Mouse (Mus musculus): Measurements from ENCODE around the gene Zfp579. TPM values are rescaled to one million over a fixed set of nuclear protein-coding genes. Genes with fewer than 3 reads are reported as not detected.
A peak's percentile ranks its signal among the peaks of the same experiment; 100 is the strongest.
"Not testable (repeated sequence)": the region's sequence is repeated elsewhere in the genome, so short reads cannot be mapped to it uniquely, and the experiment has no call there.

The Zfp579 gene
- total RNA-seq (2014; fragmentation: Nextera tagmentation) (10.0 and 14.1 TPM in 2 replicates), total RNA-seq (2017) (2.3 and 11.2 TPM in 2 replicates)

GRCm38 (mm10) chr7:4996003-4996895, at the start of gene Zfp579:
TSS of gene Zfp579 (minus strand) at chr7:4996158.
- ATAC-seq (replicated peaks; ENCODE audit: poor library complexity, severe bottlenecking): peak; percentile 90

DNA sequence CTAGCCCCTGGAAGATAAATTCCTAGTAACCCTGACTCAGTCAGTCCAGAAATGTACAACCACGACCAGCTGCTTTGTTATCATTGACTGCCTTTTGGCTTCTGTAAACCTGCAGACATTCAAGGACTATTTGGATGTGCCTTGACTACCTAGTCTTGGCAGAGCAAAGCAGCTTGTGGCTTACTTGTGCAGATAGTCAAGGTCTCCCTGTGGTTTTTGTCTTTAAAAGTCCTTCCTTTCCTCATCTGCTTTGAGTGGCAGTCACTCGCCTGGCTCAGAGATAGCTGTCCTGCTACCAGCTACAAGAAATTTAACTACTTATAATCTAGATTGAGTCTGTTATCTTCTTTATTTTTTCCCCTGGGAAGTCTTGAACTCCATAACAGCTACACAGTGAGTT, 49.0 kb upstream of the Zfp579 start:
- ATAC-seq (replicated peaks; ENCODE audit: poor library complexity, severe bottlenecking): no peak

DNA sequence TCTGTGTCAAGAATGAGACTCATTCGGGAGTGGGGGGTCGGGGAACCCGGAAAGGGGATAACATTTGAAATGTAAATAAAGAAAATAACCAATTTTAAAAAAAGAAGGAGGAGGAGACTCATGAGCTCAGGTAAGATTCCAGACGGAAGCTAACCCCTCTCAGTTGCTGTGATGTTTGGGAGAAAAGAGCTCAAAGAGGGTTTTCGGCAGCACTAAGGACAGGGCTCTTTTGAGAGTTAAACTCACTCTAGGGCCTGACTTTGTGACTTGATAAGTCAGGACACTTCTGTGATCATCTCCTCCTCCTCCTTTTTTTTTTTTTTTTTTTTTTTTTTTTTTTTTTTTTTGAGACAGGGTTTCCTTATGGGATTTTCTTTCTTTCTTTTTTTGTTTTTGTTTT, 43.0 kb upstream of the Zfp579 start:
- no peak for ATAC-seq (replicated peaks; ENCODE audit: poor library complexity, severe bottlenecking)

GRCm38 (mm10) chr7:5038109-5038732, 42.3 kb upstream of the Zfp579 start, which contains the start of gene Zfp784:
TSS of gene Zfp784 (minus strand) at chr7:5038446.
- ATAC-seq (replicated peaks; ENCODE audit: poor library complexity, severe bottlenecking): peak; percentile 95

GRCm38 (mm10) chr7:5037467-5037866, 41.5 kb upstream of the Zfp579 start:
- ATAC-seq (replicated peaks; ENCODE audit: poor library complexity, severe bottlenecking): no peak

DNA sequence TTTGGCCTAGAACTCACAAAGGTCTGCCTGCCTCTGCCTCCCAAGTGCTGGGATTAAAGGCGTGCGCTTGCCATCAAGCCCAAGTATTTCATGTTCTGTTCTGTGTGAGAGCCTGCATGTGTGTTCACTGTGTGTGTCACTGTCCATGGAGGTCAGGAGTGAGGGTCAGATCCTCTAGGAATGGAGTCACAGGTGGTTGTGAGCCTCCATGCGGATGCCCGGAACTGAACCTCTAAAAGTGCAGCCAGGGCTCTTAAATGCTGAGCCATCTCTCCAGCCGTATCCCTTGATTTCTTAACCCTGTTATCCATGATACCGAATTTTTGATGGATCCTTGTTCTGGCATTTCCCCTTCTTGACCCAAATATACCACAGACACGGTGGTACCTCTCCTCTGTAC, 41.1 kb upstream of the Zfp579 start:
- ATAC-seq (replicated peaks; ENCODE audit: poor library complexity, severe bottlenecking): no peak

DNA sequence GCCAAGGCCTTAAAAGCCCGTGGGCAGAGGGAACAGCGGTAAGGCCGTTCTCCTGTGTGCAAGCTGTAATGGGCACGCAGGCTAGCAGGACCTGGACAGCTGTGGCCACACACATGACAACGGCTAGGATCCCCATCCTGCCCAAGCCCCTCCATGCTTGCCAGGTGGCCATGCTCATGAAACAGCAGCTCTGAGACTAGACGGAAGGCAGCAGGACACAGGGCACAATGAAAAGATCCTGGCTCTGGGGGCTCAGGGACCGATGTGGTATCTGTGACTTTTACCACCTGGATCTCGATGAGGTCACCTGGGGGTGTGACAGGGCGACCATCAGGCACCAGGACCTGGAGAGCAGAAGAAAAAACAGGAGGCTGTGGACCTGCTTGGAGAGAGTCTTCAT, 40.2 kb upstream of the Zfp579 start:
- ATAC-seq (replicated peaks; ENCODE audit: poor library complexity, severe bottlenecking): no peak

DNA sequence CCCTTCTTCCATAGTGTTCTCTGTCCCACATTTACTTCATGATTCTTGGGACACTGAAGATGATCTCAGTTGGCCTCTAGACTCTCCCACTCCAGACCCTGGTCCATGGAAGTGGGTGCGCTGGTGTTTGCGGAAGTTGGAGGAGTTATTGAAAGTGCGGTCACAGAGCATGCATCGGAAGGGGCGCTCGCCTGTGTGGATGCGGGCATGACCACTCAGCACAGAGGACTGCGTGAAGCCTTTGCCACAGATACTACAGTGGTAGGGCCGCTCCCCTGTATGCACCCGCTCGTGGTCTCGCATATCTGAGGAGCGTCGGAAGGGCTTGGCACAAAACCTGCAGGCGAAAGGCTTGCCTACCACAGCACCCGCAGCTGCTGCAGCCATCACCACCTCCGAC, 39.7 kb upstream of the Zfp579 start:
- no peak for ATAC-seq (replicated peaks; ENCODE audit: poor library complexity, severe bottlenecking)

GRCm38 (mm10) chr7:5033818-5034217, 37.9 kb upstream of the Zfp579 start, which contains the start of gene 4632433K11Rik:
TSS of gene 4632433K11Rik (plus strand) at chr7:5034118.
- ATAC-seq (replicated peaks; ENCODE audit: poor library complexity, severe bottlenecking): no peak

DNA sequence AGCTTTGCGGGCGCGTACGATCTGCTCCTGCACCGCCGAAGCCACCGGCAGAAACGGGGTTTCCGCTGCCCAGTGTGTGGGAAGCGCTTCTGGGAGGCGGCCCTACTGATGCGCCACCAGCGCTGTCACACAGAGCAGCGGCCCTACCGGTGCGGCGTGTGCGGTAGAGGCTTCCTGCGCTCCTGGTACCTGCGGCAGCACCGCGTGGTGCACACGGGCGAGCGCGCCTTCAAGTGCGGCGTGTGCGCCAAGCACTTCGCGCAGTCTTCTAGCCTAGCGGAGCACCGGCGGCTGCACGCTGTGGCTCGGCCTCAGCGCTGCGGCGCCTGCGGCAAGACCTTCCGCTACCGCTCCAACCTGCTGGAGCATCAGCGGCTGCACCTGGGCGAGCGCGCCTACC, 35.5 kb upstream of the Zfp579 start:
- no peak for ATAC-seq (replicated peaks; ENCODE audit: poor library complexity, severe bottlenecking)

GRCm38 (mm10) chr7:5030554-5031275, 34.8 kb upstream of the Zfp579 start:
- no peak for ATAC-seq (replicated peaks; ENCODE audit: poor library complexity, severe bottlenecking)

DNA sequence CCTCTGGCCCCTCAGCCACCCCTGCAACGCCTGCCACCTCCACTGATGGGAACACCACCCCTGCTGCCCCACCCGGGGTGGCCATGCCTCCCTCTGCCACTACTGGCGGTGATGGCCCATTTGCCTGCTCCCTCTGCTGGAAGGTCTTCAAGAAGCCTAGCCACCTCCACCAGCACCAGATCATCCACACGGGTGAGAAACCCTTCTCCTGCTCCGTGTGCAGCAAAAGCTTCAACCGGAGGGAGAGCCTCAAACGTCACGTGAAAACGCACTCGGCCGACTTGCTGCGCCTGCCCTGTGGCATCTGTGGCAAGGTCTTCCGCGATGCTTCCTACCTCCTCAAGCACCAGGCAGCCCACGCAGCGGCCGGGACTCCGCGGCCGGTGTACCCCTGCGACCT, 34.0 kb upstream of the Zfp579 start:
- ATAC-seq (replicated peaks; ENCODE audit: poor library complexity, severe bottlenecking): no peak

DNA sequence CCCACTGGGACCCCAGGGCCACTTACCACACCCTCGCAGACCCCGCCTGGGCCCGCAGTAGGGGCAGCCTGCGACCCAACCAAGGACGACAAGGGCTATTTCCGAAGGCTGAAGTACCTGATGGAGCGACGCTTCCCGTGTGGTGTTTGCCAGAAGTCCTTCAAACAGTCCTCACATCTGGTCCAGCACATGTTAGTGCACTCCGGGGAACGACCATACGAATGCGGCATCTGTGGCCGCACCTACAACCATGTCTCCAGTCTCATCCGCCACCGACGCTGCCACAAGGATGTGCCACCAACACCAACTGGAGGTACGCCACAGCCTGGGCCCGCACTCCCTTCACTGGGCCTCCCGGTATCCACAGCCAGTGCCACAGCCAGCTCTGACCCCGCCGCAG, 33.6 kb upstream of the Zfp579 start:
- ATAC-seq (replicated peaks; ENCODE audit: poor library complexity, severe bottlenecking): no peak

- no peak for ATAC-seq (replicated peaks; ENCODE audit: poor library complexity, severe bottlenecking)
These were observed 25.2 kb upstream of the Zfp579 start for GRCm38 (mm10) chr7:5021197-5021596.

DNA sequence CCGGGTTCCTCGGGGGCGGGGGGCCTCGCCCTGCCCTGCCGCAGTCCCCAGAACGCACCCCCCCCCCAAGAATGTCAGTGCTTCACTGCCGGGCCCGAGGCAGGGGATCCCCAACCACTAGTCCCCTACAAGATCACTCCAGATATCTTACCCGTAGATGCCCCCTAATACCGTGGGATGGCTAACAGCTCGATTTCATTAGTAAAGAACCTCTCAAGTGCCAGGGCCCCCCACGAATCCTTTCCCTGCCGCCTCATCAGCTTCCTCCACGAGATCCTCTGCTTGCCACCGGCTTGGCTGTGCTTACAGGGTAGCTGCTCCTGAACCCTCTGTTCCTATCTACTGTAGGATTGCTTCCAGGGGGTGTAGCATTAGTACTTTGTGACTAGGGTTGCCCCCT, 24.7 kb upstream of the Zfp579 start:
- no peak for ATAC-seq (replicated peaks; ENCODE audit: poor library complexity, severe bottlenecking)

DNA sequence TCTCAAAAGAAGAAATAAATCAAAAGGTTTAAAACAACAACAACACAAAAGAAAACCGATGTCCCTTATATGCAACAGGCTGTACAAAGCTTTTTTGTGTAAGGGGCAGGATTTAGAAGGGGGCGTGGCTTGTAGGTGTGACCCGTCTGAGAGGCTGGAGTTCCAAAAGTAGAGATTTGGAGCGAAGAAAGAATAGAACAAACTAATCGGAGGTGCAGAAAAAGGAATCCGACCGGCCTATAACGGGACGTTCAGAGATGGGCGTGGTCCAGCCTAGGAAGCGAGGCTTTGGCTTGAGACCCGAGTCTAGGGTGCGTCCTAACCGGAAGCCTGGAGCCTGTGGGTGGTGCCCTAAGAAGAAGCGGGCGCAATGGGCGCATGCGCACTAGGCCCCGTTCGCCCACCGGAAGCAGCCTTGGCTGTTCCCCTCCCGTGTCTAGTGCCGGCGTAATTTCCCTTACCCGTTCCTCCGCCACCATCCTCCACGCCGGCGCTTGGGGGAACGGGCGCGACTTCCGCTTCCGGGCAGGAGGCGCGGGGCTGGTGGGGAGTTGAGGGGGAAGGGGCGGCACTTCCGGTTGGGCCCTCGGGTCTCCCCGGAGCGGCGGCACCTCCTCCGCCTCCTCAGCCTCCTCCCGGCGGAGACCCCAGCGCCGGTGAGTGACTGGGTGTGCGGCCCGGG, 24.2 kb upstream of the Zfp579 start, which contains the start of the genes Zfp865 and Ccdc106:
Gene Zfp865, plus strand, starts transcription at position 377 of the 682 bp plus-strand sequence.
Gene Ccdc106, plus strand, starts transcription at position 554 of the 682 bp plus-strand sequence.
- peak; percentile 76 for ATAC-seq (replicated peaks; ENCODE audit: poor library complexity, severe bottlenecking)

GRCm38 (mm10) chr7:5019576-5019975, 23.6 kb upstream of the Zfp579 start:
- ATAC-seq (replicated peaks; ENCODE audit: poor library complexity, severe bottlenecking): not testable (repeated sequence)

- ATAC-seq (replicated peaks; ENCODE audit: poor library complexity, severe bottlenecking): no peak
These were observed 22.0 kb upstream of the Zfp579 start for GRCm38 (mm10) chr7:5017931-5018330.

DNA sequence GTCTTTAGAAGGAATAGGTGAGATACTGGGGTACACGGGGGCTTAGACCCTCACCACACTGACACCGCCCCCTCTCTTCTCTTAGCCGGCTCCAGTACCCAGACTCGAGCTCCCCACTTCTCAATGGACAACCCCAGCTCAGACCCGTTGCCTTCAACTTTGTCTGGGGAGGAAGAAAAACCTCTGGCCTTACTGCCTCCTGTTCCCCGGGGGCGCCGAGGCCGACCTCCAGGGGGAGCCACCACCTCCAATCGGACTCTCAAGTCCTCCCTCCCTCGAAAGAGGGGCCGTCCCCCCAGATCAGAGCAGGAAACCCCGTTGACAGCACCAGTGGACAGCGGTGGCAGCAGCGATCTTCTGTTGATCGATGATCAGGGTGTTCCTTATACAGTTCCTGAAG, 21.4 kb upstream of the Zfp579 start:
- ATAC-seq (replicated peaks; ENCODE audit: poor library complexity, severe bottlenecking): no peak

DNA sequence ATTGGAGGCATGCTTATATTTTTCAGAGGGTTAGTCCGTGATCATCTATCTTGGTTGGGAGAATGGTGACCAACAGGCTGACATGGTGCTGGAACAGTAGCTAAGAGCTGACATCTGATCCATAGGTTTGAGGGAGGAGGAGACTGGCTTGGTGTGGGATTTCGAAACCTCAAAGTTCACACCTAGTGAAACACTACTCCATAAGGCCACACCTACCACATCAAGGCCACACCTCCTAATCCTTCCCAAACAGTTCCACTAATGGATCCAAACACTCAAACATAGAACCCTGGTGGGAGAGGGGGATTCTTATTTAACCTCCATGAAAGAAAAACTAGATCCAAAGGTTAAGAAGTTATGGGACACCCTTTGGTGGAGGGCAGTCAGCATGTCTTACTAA, 21.0 kb upstream of the Zfp579 start:
- ATAC-seq (replicated peaks; ENCODE audit: poor library complexity, severe bottlenecking): no peak

Measured in granulocyte monocyte progenitor cell, adult 5-6 weeks (primary cell).